Mouse (Mus musculus) limb, embryonic 11.5 days (tissue): ENCODE measurements around the gene 1700010B08Rik. TPM values are rescaled to one million over a fixed set of nuclear protein-coding genes. Genes with fewer than 3 reads are reported as not detected.
"Not testable (repeated sequence)": the region's sequence is repeated elsewhere in the genome, so short reads cannot be mapped to it uniquely, and the experiment has no call there.

ENCODE experiments used
- ATAC-seq: fragments of 200-750 bp; cut with Nextera tagmentation; 2 replicates; pipeline ENCODE4 v1.8.0; 2017; ENCODE audit warnings: low read depth; ENCODE audit not compliant: insufficient number of reproducible peaks, low FRiP score, low TSS enrichment
- DNase-seq: peaks from one replicate; pipeline ENCODE4 v3.0.0-alpha.2; 2015; ENCODE audit warnings: low spot score
- H3K27ac ChIP-seq: fragments of 300-500 bp; sonication (generic); replicated peaks from 2 replicates; pipeline ENCODE4 v1.5.1; 2014; ENCODE audit warnings: low read depth, mild to moderate bottlenecking, low read length
- H3K27me3 ChIP-seq: fragments of 300-500 bp; sonication (generic); 2 replicates; pipeline ENCODE4 v1.6.1; 2014; ENCODE audit warnings: mild to moderate bottlenecking, low read length, mixed read lengths; ENCODE audit not compliant: control insufficient read depth, insufficient read depth
- H3K36me3 ChIP-seq: fragments of 300-500 bp; sonication (generic); 2 replicates; pipeline ENCODE4 v1.6.1; 2014; ENCODE audit warnings: mild to moderate bottlenecking, low read length, moderate library complexity, mixed read lengths; ENCODE audit not compliant: control insufficient read depth, insufficient read depth
- H3K4me1 ChIP-seq: fragments of 300-500 bp; sonication (generic); 2 replicates; pipeline ENCODE4 v1.6.1; 2014; ENCODE audit warnings: low read length, mixed read lengths; ENCODE audit not compliant: control insufficient read depth, insufficient read depth
- H3K4me2 ChIP-seq: fragments of 300-500 bp; sonication (generic); 2 replicates; pipeline ENCODE4 v1.6.1; 2014; ENCODE audit warnings: low read depth, mild to moderate bottlenecking, moderate library complexity; ENCODE audit not compliant: severe bottlenecking
- H3K4me3 ChIP-seq: fragments of 300-500 bp; sonication (generic); 2 replicates; pipeline ENCODE4 v1.5.1; 2014; ENCODE audit warnings: low read depth, low read length
- H3K9ac ChIP-seq: fragments of 300-500 bp; sonication (generic); 2 replicates; pipeline ENCODE4 v1.6.1; 2014; ENCODE audit warnings: mild to moderate bottlenecking, low read length
- H3K9me3 ChIP-seq: fragments of 300-500 bp; sonication (generic); 2 replicates; pipeline ENCODE4 v1.6.1; 2016; ENCODE audit warnings: low read length; ENCODE audit not compliant: control insufficient read depth
- WGBS: fragments of 180-500 bp; shearing (Covaris S2); extraction: QIAGEN DNeasy Blood & Tissue Kit; methylation state at CpG from one replicate; pipeline ENCODE4 v1.1.7; 2014; 5-methylcytosine and 5-hydroxymethylcytosine counted together
- polyA plus RNA-seq: library from polyadenylated mRNA; unstranded; fragments of >200 nt; fragmentation: Nextera tagmentation; extraction: Ambion mirVana; gene quantifications from 2 replicates; pipeline ENCODE4 v1.2.1, GENCODE M21; 2014

Gene 1700010B08Rik
- polyA plus RNA-seq, 1 experiment from 2014 or later = not detected

DNA sequence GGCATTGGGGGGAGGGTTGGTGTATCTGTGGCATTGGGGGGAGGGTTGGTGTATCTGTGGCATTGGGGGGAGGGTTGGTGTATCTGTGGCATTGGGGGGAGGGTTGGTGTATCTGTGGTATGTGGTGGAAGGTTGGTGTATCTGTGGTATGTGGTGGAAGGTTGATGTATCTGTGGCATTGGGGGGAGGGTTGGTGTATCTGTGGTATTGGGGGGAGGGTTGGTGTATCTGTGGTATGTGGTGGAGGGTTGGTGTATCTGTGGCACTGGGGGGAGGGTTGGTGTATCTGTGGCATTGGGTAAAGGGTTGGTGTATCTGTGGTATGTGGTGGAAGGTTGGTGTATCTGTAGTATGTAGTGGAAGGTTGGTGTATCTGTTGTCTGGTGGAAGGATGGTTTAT is 11.6 kb upstream of the 1700010B08Rik start:
- H3K27me3 ChIP-seq, H3K4me2 ChIP-seq, H3K27ac ChIP-seq, H3K4me1 ChIP-seq, H3K9ac ChIP-seq, H3K36me3 ChIP-seq, H3K9me3 ChIP-seq, H3K4me3 ChIP-seq, DNase-seq, ATAC-seq: not testable (repeated sequence)

DNA sequence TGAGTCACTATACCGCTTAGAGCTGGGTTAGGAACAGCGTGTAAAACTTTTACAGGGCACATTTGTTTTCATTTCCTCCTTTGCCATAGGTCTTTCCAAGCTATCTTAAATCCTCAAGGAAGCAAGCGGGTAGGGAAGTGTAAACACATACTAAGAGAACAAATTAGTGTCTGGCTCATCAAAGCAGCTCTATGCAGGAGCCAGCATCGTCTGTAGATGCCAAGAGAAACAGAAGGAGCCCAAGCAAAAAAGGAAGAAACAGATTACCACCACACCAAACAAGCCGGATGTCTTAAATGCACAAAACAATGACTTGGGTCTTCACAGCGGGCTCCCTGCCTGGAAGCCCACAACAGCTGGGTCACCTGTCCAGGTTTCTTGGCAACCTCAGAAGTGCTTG is 9.0 kb upstream of the 1700010B08Rik start:
- H3K4me1 ChIP-seq = peaks cover 2% of the 10 kb centered on the region; the same call in 1 of the 2 replicates
- no peaks in the 10 kb centered on the region for H3K9me3 ChIP-seq
- no peak overlapping the region for H3K9ac ChIP-seq
- no peak overlapping the region for H3K27ac ChIP-seq
- H3K27me3 ChIP-seq = no peaks in the 10 kb centered on the region
- ATAC-seq (no peak), DNase-seq (no peak)
- H3K4me2 ChIP-seq = no peak overlapping the region
- 58% methylated on average over 6 of the region's 6 CpGs for WGBS
- no peak overlapping the region for H3K4me3 ChIP-seq
- no peaks in the 10 kb centered on the region for H3K36me3 ChIP-seq

DNA sequence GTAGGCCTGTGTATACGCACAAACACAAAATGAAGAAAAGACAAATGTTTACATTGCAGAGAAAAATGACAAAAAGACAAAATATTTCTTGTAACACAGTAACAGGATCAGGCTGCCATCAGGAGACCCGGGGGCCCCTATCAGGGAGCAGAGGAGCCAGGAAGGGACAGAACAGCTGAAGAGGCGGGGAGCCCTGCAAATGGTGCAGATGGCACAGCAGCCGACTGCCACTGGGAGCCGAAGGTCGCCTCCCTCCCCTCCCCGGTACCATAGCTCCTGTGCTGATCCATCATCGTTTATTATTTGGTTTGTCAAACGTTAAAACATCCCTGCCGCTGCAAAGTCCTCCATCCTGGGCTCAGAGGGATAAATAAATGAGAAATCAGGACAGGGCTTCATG is 6.6 kb upstream of the 1700010B08Rik start:
- Histone ChIP-seq H3K36me3 (no peaks in the 10 kb centered on the region), H3K4me3 (no peak overlapping the region), H3K4me2 (no peak overlapping the region), H3K27ac (no peak overlapping the region), H3K9ac (no peak overlapping the region), H3K27me3 (no peaks in the 10 kb centered on the region), H3K9me3 (no peaks in the 10 kb centered on the region), H3K4me1 (peaks cover 2% of the 10 kb centered on the region; the same call in 1 of the 2 replicates)
- DNase-seq (no peak), ATAC-seq (no peak)
- WGBS = 46% methylated on average over 10 of the region's 10 CpGs

DNA sequence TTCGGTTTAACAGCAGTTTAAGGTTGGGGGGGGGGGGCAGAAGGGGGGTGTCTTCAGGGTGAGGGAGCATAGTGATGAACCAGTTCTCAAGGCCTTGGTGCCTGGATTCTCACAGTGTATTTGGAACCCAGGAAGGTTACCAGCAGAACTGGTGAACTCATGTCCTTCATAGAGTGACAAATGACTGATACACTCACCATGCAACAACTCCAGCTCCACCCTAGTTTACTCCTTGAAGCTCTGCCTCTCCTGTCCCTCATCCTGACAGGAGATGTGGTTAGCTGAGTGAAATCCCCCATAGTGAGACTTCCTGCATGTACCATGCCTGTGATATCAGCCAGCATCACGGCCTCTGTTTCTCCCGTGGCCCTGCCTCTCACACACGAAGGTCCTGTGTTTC is 6.0 kb upstream of the 1700010B08Rik start:
- Histone ChIP-seq H3K4me2 (no peak overlapping the region), H3K4me1 (peaks cover 2% of the 10 kb centered on the region; the same call in 1 of the 2 replicates), H3K27ac (no peak overlapping the region), H3K9me3 (no peaks in the 10 kb centered on the region), H3K27me3 (no peaks in the 10 kb centered on the region), H3K36me3 (no peaks in the 10 kb centered on the region), H3K9ac (no peak overlapping the region), H3K4me3 (no peak overlapping the region)
- WGBS = 71% methylated on average over 4 of the region's 4 CpGs
- ATAC-seq = no peak
- no peak for DNase-seq

- Histone ChIP-seq H3K4me3 (no peak overlapping the region), H3K9me3 (no peaks in the 10 kb centered on the region), H3K36me3 (no peaks in the 10 kb centered on the region), H3K27me3 (no peaks in the 10 kb centered on the region), H3K27ac (no peak overlapping the region), H3K4me2 (no peak overlapping the region), H3K9ac (no peak overlapping the region), H3K4me1 (peaks cover 2% of the 10 kb centered on the region; the same call in 1 of the 2 replicates)
- 77% methylated on average over 8 of the region's 8 CpGs for WGBS
- DNase-seq (no peak), ATAC-seq (no peak)
Observed at GRCm38 (mm10) chr2:173714620-173715218, 4.5 kb upstream of the 1700010B08Rik start.

DNA sequence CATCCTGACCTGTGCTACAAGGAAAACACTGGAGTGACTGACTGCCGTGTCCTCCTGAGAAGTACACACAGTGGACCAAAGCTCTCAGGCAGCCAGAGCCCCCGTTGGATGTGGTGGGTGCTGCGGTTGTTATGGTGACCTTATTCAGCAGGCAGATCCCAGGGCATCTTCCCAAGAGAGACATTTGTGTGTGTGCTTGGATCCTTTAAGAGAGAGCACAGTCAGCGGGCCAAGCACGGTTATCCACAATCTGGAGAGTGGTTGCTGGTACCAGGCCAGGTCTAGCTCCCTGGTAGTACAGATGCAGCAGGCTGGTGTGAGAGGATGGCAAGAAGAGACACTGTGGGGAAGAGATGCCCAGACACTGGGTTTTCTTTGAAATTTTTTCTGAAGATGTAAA is 2.2 kb upstream of the 1700010B08Rik start:
- H3K36me3 ChIP-seq = no peaks in the 10 kb centered on the region
- H3K27me3 ChIP-seq = no peaks in the 10 kb centered on the region
- no peak overlapping the region for H3K4me2 ChIP-seq
- DNase-seq (no peak), ATAC-seq (no peak)
- no peak overlapping the region for H3K27ac ChIP-seq
- WGBS = 89% methylated on average over 5 of the region's 5 CpGs
- no peak overlapping the region for H3K9ac ChIP-seq
- H3K4me1 ChIP-seq = peaks cover 2% of the 10 kb centered on the region; the same call in 1 of the 2 replicates
- H3K4me3 ChIP-seq = no peak overlapping the region
- no peaks in the 10 kb centered on the region for H3K9me3 ChIP-seq

DNA sequence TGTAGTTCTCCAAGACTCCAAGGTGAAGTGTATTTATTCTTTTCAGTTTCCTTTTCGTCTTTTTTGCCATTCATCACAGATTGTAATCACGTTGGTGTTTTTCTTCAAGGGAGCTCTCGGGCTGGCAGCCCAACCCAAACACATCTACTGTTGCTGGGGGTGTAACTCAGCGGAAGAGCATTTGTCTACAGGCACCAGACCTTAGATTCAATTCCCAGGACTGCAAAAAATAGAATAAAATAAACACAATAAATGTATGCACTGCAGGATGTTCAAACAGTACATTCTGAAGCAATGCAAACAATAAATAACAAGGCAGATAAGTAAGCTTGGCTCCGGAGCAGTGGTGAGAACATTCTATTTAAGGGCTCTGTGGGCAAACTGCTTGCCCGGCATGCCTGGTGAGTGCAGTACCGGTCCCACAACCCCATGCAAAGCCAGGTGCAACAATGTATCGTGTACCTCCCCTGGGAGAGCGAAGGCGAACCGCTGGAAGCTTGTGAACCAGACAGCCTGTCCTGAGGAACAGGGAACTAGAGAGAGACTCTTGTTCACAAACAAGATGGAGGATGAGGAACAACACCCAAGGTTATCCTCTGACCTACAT is 3.1 kb downstream of the 1700010B08Rik start:
- Histone ChIP-seq H3K36me3 (no peaks in the 10 kb centered on the region), H3K4me1 (no peaks in the 10 kb centered on the region), H3K4me3 (no peak overlapping the region), H3K27me3 (no peaks in the 10 kb centered on the region), H3K9me3 (no peaks in the 10 kb centered on the region), H3K27ac (no peak overlapping the region), H3K9ac (no peak overlapping the region), H3K4me2 (no peak overlapping the region)
- ATAC-seq = no peak
- 86% methylated on average over 11 of the region's 11 CpGs for WGBS
- DNase-seq = no peak

DNA sequence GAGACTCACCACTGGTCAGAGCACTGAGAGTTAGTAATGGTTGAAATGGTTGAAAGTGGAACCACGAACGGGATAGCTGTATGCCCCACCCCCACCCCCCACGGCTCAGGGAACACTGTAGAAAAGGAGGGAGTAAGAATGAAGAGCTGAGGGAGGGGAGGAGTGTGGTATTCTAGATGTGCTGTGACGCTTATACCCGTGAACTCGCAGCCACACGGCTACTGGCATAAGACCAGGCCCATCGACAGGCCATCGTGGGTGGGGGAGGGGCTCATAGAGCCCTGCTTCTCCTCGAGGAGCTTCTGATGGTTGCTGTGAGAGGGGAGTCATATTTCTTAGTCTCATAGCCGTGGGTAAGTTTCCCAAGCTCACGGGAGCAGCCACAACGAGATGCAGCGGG is 5.2 kb downstream of the 1700010B08Rik start:
- Histone ChIP-seq H3K4me2 (no peak overlapping the region), H3K9me3 (no peaks in the 10 kb centered on the region), H3K4me3 (no peak overlapping the region), H3K27ac (no peak overlapping the region), H3K36me3 (no peaks in the 10 kb centered on the region), H3K9ac (no peak overlapping the region), H3K4me1 (no peaks in the 10 kb centered on the region), H3K27me3 (no peaks in the 10 kb centered on the region)
- ATAC-seq (peak; percentile 37; the same call in 1 of the 2 replicates), DNase-seq (peak; percentile 46)
- 36% methylated on average over 14 of the region's 14 CpGs for WGBS
